Mouse (Mus musculus): ENCODE data around the gene Peli1. TPM values are rescaled to one million over a fixed set of nuclear protein-coding genes. Genes with fewer than 3 reads are reported as not detected.

Peli1 gene
- polyA plus RNA-seq, 1 experiment: 1.4 TPM

GRCm38 (mm10) chr11:21102273-21103005 lies 11.3 kb downstream of the Peli1 start:
- H3K9me3 ChIP-seq (ENCODE audit: control insufficient read depth, low read length): no peaks in the 10 kb centered on the region
- TF ChIP-seq GATA1 (IDR thresholded peaks at IDR 0.05; ENCODE audit: low read length) (no peak), TAL1 (IDR thresholded peaks at IDR 0.05; ENCODE audit: low read length) (no peak)
- peaks cover 41% of the 10 kb centered on the region for H3K4me1 ChIP-seq (ENCODE audit: control insufficient read depth)
- no peaks in the 10 kb centered on the region for H3K27me3 ChIP-seq (ENCODE audit: control insufficient read depth)
- H3K4me3 ChIP-seq (replicated peaks): no peak overlapping the region
- H3K36me3 ChIP-seq (ENCODE audit: control insufficient read depth): peaks cover 9% of the 10 kb centered on the region

- H3K4me1 ChIP-seq (ENCODE audit: control insufficient read depth): peaks cover 36% of the 10 kb centered on the region
- H3K27me3 ChIP-seq (ENCODE audit: control insufficient read depth): no peaks in the 10 kb centered on the region
- TF ChIP-seq TAL1 (IDR thresholded peaks at IDR 0.05; ENCODE audit: low read length): no peak
- no peak for TF ChIP-seq GATA1 (IDR thresholded peaks at IDR 0.05; ENCODE audit: low read length)
- H3K9me3 ChIP-seq (ENCODE audit: control insufficient read depth, low read length): no peaks in the 10 kb centered on the region
- H3K4me3 ChIP-seq (replicated peaks): no peak overlapping the region
- H3K36me3 ChIP-seq (ENCODE audit: control insufficient read depth): peaks cover 9% of the 10 kb centered on the region
Observed at GRCm38 (mm10) chr11:21103186-21103585, 12.1 kb downstream of the Peli1 start.

DNA sequence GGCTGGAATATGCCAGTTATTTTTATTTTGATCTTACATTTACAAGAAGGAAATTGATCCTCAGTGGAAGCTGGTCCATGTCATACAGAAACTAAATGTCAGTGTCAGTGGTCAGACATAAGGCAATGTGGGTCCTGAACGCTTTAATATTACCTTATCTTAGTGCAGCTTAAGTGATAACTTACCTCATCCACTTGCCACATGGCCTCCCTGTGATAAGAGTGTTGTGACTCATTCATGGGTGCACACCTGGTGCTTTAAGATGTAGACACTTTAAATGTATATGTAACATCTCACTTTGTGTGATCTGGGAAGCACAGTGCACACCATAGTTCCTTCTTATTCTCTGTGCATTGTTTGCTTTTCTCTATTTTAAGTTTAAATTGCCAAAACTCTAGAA lies 14.3 kb downstream of the Peli1 start:
- TF ChIP-seq TAL1 (IDR thresholded peaks at IDR 0.05; ENCODE audit: low read length) (peak; percentile 22; the same call in 1 of the 3 replicates), GATA1 (IDR thresholded peaks at IDR 0.05; ENCODE audit: low read length) (no peak)
- peaks cover 27% of the 10 kb centered on the region for H3K4me1 ChIP-seq (ENCODE audit: control insufficient read depth)

DNA sequence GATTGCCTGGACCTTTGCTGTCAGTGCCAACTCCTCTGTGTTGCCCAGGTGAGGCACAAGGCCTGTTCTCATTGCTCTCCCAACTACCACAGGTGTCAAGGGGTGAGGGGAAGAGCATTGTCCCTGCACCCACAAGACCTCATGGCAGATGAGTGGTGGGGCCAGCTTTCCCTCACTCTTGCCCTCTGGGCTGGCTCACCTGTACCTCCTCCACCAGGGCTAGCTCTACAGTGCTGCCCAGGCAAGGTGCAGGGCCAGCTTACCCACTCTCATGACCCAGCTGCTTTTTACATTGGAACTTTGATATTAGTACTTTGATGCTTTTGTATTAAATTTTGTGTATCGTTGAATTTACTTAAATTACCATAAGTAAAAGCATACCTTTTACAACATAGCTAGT lies 16.0 kb downstream of the Peli1 start:
- H3K27me3 ChIP-seq (ENCODE audit: control insufficient read depth): no peaks in the 10 kb centered on the region
- no peak for TF ChIP-seq GATA1 (IDR thresholded peaks at IDR 0.05; ENCODE audit: low read length)
- TF ChIP-seq TAL1 (IDR thresholded peaks at IDR 0.05; ENCODE audit: low read length): no peak
- H3K4me1 ChIP-seq (ENCODE audit: control insufficient read depth): peaks cover 21% of the 10 kb centered on the region
- no peak overlapping the region for H3K4me3 ChIP-seq (replicated peaks)
- H3K36me3 ChIP-seq (ENCODE audit: control insufficient read depth): peaks cover 9% of the 10 kb centered on the region
- no peaks in the 10 kb centered on the region for H3K9me3 ChIP-seq (ENCODE audit: control insufficient read depth, low read length)

More for the DNA sequence above, 14.3 kb downstream of the Peli1 start:
- no peaks in the 10 kb centered on the region for H3K27me3 ChIP-seq (ENCODE audit: control insufficient read depth)
- no peaks in the 10 kb centered on the region for H3K9me3 ChIP-seq (ENCODE audit: control insufficient read depth, low read length)
- no peak overlapping the region for H3K4me3 ChIP-seq (replicated peaks)
- peaks cover 9% of the 10 kb centered on the region for H3K36me3 ChIP-seq (ENCODE audit: control insufficient read depth)

DNA sequence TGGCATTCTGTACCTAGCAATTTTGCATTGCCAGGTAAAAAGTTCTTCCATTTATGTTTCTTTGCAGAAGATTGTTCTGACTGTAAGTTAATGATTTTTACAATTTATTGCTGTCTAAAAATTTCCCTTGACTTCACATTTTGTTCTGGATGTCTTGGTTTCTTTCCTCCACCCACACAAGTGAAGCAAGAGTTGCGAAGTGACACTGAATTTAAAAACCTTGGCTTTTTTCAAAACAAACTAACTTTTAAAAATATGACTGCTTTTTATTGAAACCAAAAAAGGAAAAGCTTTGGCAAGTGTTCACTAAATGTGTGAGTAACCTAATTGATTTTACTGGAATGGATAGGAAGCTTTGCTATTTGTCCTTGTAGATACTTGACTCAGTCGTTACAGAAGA lies 18.2 kb downstream of the Peli1 start:
- no peak for TF ChIP-seq GATA1 (IDR thresholded peaks at IDR 0.05; ENCODE audit: low read length)
- no peak for TF ChIP-seq TAL1 (IDR thresholded peaks at IDR 0.05; ENCODE audit: low read length)
- Histone ChIP-seq H3K4me3 (replicated peaks) (no peak overlapping the region), H3K36me3 (ENCODE audit: control insufficient read depth) (peaks cover 9% of the 10 kb centered on the region), H3K4me1 (ENCODE audit: control insufficient read depth) (peaks cover 20% of the 10 kb centered on the region), H3K27me3 (ENCODE audit: control insufficient read depth) (no peaks in the 10 kb centered on the region), H3K9me3 (ENCODE audit: control insufficient read depth, low read length) (no peaks in the 10 kb centered on the region)

- Histone ChIP-seq H3K4me3 (replicated peaks) (no peak overlapping the region), H3K4me1 (ENCODE audit: control insufficient read depth) (no peaks in the 10 kb centered on the region; the same call in none of the 2 replicates), H3K36me3 (ENCODE audit: control insufficient read depth) (no peaks in the 10 kb centered on the region)
Observed at GRCm38 (mm10) chr11:21114516-21114915, 23.4 kb downstream of the Peli1 start.

DNA sequence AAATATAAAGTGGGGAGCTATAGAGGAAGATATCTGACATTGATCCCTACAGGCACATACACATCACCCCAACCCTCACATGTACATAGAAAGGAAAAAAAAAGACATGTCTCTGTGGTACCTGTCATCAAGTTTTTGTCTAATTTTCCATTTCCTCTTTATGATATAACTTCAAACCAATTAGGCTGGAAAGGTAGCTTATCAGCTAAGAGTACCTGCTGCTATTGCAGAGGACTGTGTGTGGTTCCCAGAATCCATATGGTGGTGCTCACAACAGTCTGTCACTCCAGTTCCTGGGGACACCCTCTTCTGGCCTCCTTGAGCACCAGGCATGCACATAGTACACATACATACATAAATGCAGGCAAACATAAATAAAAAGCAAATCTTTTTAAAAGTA lies 24.7 kb downstream of the Peli1 start:
- Histone ChIP-seq H3K27me3 (ENCODE audit: control insufficient read depth) (no peaks in the 10 kb centered on the region), H3K36me3 (ENCODE audit: control insufficient read depth) (no peaks in the 10 kb centered on the region), H3K4me3 (replicated peaks) (no peak overlapping the region), H3K4me1 (ENCODE audit: control insufficient read depth) (no peaks in the 10 kb centered on the region; the same call in 1 of the 2 replicates), H3K9me3 (ENCODE audit: control insufficient read depth, low read length) (no peaks in the 10 kb centered on the region)
- no peak for TF ChIP-seq GATA1 (IDR thresholded peaks at IDR 0.05; ENCODE audit: low read length)

More at GRCm38 (mm10) chr11:21114516-21114915, 23.4 kb downstream of the Peli1 start:
- TF ChIP-seq TAL1 (IDR thresholded peaks at IDR 0.05; ENCODE audit: low read length): no peak
- no peak for TF ChIP-seq GATA1 (IDR thresholded peaks at IDR 0.05; ENCODE audit: low read length)
- H3K9me3 ChIP-seq (ENCODE audit: control insufficient read depth, low read length): no peaks in the 10 kb centered on the region
- H3K27me3 ChIP-seq (ENCODE audit: control insufficient read depth): no peaks in the 10 kb centered on the region

GRCm38 (mm10) chr11:21116623-21117295 lies 25.7 kb downstream of the Peli1 start:
- H3K9me3 ChIP-seq (ENCODE audit: control insufficient read depth, low read length): no peaks in the 10 kb centered on the region
- no peaks in the 10 kb centered on the region for H3K36me3 ChIP-seq (ENCODE audit: control insufficient read depth)
- TF ChIP-seq TAL1 (IDR thresholded peaks at IDR 0.05; ENCODE audit: low read length) (no peak), GATA1 (IDR thresholded peaks at IDR 0.05; ENCODE audit: low read length) (no peak)
- no peak overlapping the region for H3K4me3 ChIP-seq (replicated peaks)
- H3K4me1 ChIP-seq (ENCODE audit: control insufficient read depth): peaks cover 2% of the 10 kb centered on the region
- no peaks in the 10 kb centered on the region for H3K27me3 ChIP-seq (ENCODE audit: control insufficient read depth)

DNA sequence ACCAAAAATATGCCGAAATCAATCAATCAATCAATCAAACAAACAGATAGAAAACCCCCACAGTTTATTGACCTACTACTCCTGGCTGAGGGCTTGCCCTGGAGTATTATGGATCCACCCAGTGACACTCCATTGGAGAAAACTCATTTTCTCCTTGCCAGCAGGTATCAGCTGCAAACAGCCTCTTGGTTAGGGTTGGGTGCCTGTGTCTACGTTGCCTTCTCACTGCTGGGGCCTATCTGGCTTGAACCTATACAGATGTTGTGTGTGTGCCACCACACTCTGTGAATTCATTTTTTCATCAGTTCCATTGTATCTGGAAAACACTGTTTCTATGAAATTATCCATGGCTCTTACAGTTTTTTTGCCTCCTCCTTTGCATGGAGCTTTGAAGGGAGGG lies 30.6 kb downstream of the Peli1 start:
- H3K36me3 ChIP-seq (ENCODE audit: control insufficient read depth): no peaks in the 10 kb centered on the region
- TF ChIP-seq TAL1 (IDR thresholded peaks at IDR 0.05; ENCODE audit: low read length) (no peak), GATA1 (IDR thresholded peaks at IDR 0.05; ENCODE audit: low read length) (no peak)
- H3K4me1 ChIP-seq (ENCODE audit: control insufficient read depth): peaks cover 17% of the 10 kb centered on the region
- no peak overlapping the region for H3K4me3 ChIP-seq (replicated peaks)
- H3K9me3 ChIP-seq (ENCODE audit: control insufficient read depth, low read length): no peaks in the 10 kb centered on the region
- H3K27me3 ChIP-seq (ENCODE audit: control insufficient read depth): no peaks in the 10 kb centered on the region

Data from erythroblast, embryonic 14.5 days (primary cell).